Mouse (Mus musculus): ENCODE measurements around the gene Atxn2l. TPM values are rescaled to one million over a fixed set of nuclear protein-coding genes. Genes with fewer than 3 reads are reported as not detected.

The Atxn2l gene
- polyA plus RNA-seq (2015; fragmentation: Nextera tagmentation; extraction: Ambion mirVana) = 52.4 and 60.0 TPM in 2 replicates

DNA sequence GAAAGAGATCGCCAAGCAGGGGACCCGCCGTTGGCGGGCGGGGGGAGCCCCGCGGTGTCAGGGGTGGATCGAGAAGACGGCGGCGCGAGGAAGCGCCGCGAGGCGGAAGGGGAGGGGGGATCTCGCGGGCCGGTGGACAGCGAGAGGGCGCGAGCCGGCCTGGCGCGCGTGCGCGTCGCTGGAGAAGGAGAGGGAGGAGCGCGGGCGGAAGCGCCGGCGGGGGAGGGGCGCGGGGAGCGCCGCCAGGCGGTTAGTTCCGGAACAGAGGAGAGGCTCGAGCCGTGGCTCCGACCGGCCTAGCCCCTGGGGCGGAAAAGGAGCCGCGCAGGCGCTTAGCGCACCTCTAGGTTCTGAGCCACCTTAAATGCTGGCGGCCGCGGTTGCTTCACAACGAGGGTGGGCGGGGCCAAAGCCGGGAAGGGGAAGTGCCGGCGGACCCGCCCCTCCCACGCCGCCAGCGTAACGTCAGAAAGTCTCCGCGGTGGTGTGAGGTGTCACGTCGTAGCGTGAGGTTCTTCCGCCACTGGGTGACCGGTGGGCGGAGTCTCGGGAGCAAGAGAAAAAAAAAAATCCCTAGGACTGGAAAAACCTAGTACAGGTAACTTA, at the start of gene Atxn2l:
TSS of gene Atxn2l (minus strand) at position 165 of the 606 bp plus-strand sequence.
- WGBS = 0% methylated on average over 50 of the region's 72 CpGs
- H3K4me1 ChIP-seq = peaks cover 11% of the 10 kb centered on the region
- H3K36me3 ChIP-seq (ENCODE audit: poor library complexity, severe bottlenecking) = peaks cover 29% of the 10 kb centered on the region
- no peaks in the 10 kb centered on the region for H3K27me3 ChIP-seq
- H3K9me3 ChIP-seq (replicated peaks) = no peaks in the 10 kb centered on the region
- H3K9ac ChIP-seq = peak within 1 kb of the TSS; percentile 96
- peak; percentile 85 for ATAC-seq
- H3K4me2 ChIP-seq = peak within 1 kb of the TSS; percentile 76
- H3K27ac ChIP-seq = peak within 1 kb of the TSS; percentile 100
- H3K4me3 ChIP-seq = peak within 1 kb of the TSS; percentile 100

GRCm38 (mm10) chr7:126545631-126546030, 42.4 kb upstream of the Atxn2l start:
- 95% methylated on average over 2 of the region's 2 CpGs for WGBS
- Histone ChIP-seq H3K9ac (no peak overlapping the region), H3K4me1 (no peaks in the 10 kb centered on the region), H3K9me3 (replicated peaks) (no peaks in the 10 kb centered on the region), H3K27me3 (no peaks in the 10 kb centered on the region), H3K4me2 (no peak overlapping the region), H3K4me3 (no peak overlapping the region), H3K27ac (no peak overlapping the region), H3K36me3 (ENCODE audit: poor library complexity, severe bottlenecking) (peaks cover 69% of the 10 kb centered on the region)
- no peak for ATAC-seq

- WGBS = 91% methylated on average over 1 of the region's 1 CpGs
- H3K27me3 ChIP-seq = peaks cover 6% of the 10 kb centered on the region
- H3K9ac ChIP-seq = no peak overlapping the region
- no peaks in the 10 kb centered on the region for H3K4me1 ChIP-seq
- ATAC-seq = no peak
- no peak overlapping the region for H3K4me2 ChIP-seq
- H3K4me3 ChIP-seq = no peak overlapping the region
- no peaks in the 10 kb centered on the region for H3K9me3 ChIP-seq (replicated peaks)
- peaks cover 29% of the 10 kb centered on the region for H3K36me3 ChIP-seq (ENCODE audit: poor library complexity, severe bottlenecking)
- no peak overlapping the region for H3K27ac ChIP-seq
Observed at GRCm38 (mm10) chr7:126541661-126542060, 38.4 kb upstream of the Atxn2l start.

- Histone ChIP-seq H3K27ac (no peak overlapping the region), H3K36me3 (ENCODE audit: poor library complexity, severe bottlenecking) (no peaks in the 10 kb centered on the region), H3K4me3 (no peak overlapping the region), H3K27me3 (peaks cover 14% of the 10 kb centered on the region), H3K9ac (no peak overlapping the region), H3K4me2 (no peak overlapping the region), H3K4me1 (peaks cover 5% of the 10 kb centered on the region; the same call in 1 of the 2 replicates), H3K9me3 (replicated peaks) (no peaks in the 10 kb centered on the region)
- 73% methylated on average over 5 of the region's 5 CpGs for WGBS
- ATAC-seq = no peak
Observed at GRCm38 (mm10) chr7:126537820-126538585, 34.8 kb upstream of the Atxn2l start.

- peak overlapping the region; percentile 72 for H3K9ac ChIP-seq
- peaks cover 14% of the 10 kb centered on the region for H3K27me3 ChIP-seq
- peaks cover 5% of the 10 kb centered on the region; the same call in 1 of the 2 replicates for H3K4me1 ChIP-seq
- no peak for ATAC-seq
- H3K4me2 ChIP-seq = peak overlapping the region; percentile 70
- 54% methylated on average over 9 of the region's 9 CpGs for WGBS
- H3K27ac ChIP-seq = no peak overlapping the region
- no peaks in the 10 kb centered on the region for H3K36me3 ChIP-seq (ENCODE audit: poor library complexity, severe bottlenecking)
- H3K9me3 ChIP-seq (replicated peaks) = no peaks in the 10 kb centered on the region
- peak overlapping the region; percentile 48 for H3K4me3 ChIP-seq
Observed at GRCm38 (mm10) chr7:126536466-126536865, 33.2 kb upstream of the Atxn2l start.

GRCm38 (mm10) chr7:126535766-126536165, 32.5 kb upstream of the Atxn2l start:
- no peaks in the 10 kb centered on the region for H3K9me3 ChIP-seq (replicated peaks)
- H3K4me2 ChIP-seq = peak overlapping the region; percentile 70
- peak overlapping the region; percentile 72 for H3K9ac ChIP-seq
- peaks cover 5% of the 10 kb centered on the region; the same call in 1 of the 2 replicates for H3K4me1 ChIP-seq
- H3K4me3 ChIP-seq = peak overlapping the region; percentile 48
- H3K36me3 ChIP-seq (ENCODE audit: poor library complexity, severe bottlenecking) = no peaks in the 10 kb centered on the region
- H3K27ac ChIP-seq = no peak overlapping the region
- no peak for ATAC-seq
- WGBS = 2% methylated on average over 28 of the region's 28 CpGs
- H3K27me3 ChIP-seq = peaks cover 14% of the 10 kb centered on the region

DNA sequence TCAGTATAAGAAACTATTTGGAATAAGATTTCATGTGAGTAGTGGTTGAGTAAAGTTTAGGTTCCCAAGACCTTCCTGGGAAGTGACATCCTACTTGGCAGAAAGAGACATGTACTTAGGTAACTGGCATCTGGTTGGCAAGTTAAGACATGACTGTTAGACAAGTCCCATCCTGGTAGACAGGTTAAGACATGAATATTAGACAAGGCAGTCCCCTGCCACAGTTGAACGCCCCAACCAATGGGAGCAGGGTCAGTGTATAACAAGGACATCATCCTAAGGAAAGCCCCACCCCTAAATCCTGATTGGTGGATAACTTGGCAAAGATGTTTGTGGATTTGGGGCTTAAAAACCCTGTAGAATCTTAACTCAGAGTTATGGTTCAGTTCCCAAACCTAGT, 30.2 kb upstream of the Atxn2l start:
- H3K27ac ChIP-seq = no peak overlapping the region
- no peak for ATAC-seq
- whole genome bisulfite sequencing = 72% methylated on average over 1 of the region's 1 CpGs
- H3K27me3 ChIP-seq = peaks cover 14% of the 10 kb centered on the region
- no peaks in the 10 kb centered on the region for H3K9me3 ChIP-seq (replicated peaks)
- no peak overlapping the region for H3K9ac ChIP-seq
- H3K4me3 ChIP-seq = no peak overlapping the region
- H3K36me3 ChIP-seq (ENCODE audit: poor library complexity, severe bottlenecking) = no peaks in the 10 kb centered on the region
- H3K4me1 ChIP-seq = peaks cover 5% of the 10 kb centered on the region; the same call in 1 of the 2 replicates
- H3K4me2 ChIP-seq = no peak overlapping the region

GRCm38 (mm10) chr7:126528166-126528577, 24.9 kb upstream of the Atxn2l start:
- ATAC-seq = peak; percentile 63
- 0% methylated on average over 1 of the region's 1 CpGs for WGBS
- H3K4me2 ChIP-seq = no peak overlapping the region

DNA sequence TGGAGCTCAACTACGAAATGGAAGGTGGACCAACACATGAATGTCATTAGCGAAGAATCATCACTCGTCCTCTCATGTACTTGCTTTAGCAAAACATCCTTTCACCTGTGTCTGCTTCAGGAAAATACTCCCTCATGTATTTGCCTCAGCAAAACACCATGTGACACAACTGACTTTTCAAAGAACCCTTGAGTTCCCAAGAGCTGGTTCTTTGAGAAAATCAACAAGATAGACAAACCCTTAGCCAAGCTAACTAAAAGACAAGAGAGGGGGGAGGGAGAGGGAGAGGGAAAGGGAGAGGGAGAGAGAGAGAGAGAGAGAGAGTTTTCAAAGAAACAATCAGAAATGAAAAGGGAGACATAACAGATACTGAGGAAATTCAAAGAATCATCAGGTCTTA, 20.1 kb upstream of the Atxn2l start:
- Histone ChIP-seq H3K4me1 (0 out of 2 replicates have a peak, but pooled peaks cover 3% of the 10 kb centered on the region), H3K4me3 (no peak overlapping the region), H3K27ac (no peak overlapping the region), H3K4me2 (no peak overlapping the region), H3K36me3 (ENCODE audit: poor library complexity, severe bottlenecking) (no peaks in the 10 kb centered on the region), H3K9me3 (replicated peaks) (no peaks in the 10 kb centered on the region), H3K9ac (no peak overlapping the region), H3K27me3 (0 out of 2 replicates have a peak, but pooled peaks cover 8% of the 10 kb centered on the region)
- no peak for ATAC-seq
- WGBS = 81% methylated on average over 3 of the region's 3 CpGs

More at GRCm38 (mm10) chr7:126528166-126528577, 24.9 kb upstream of the Atxn2l start:
- H3K36me3 ChIP-seq (ENCODE audit: poor library complexity, severe bottlenecking) = no peaks in the 10 kb centered on the region
- peak overlapping the region; percentile 50; the same call in 1 of the 2 replicates for H3K9ac ChIP-seq
- 0 out of 2 replicates have a peak, but pooled peaks cover 2% of the 10 kb centered on the region for H3K27me3 ChIP-seq
- H3K27ac ChIP-seq = peak overlapping the region; percentile 63
- no peak overlapping the region for H3K4me3 ChIP-seq
- H3K9me3 ChIP-seq (replicated peaks) = no peaks in the 10 kb centered on the region
- 0 out of 2 replicates have a peak, but pooled peaks cover 3% of the 10 kb centered on the region for H3K4me1 ChIP-seq

DNA sequence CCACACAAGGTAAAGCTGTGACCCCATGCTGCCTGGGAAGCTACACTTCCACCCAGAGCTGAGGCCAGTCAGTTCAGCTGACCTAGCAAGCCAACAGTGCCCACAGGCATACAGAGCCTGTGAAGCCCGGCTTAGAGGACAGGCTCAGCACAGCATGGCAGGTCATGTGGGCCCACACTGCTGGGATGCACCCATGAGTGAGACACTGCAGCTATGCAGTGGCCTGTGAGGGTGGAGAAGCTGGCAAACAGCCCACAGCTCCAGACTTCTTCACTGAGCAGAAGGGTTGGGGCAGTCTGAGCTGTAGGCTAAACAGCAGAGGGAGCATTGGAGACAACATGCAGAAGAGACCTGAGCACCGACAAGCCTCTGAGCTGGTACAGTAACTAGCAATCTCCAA, 16.3 kb upstream of the Atxn2l start:
- no peaks in the 10 kb centered on the region for H3K9me3 ChIP-seq (replicated peaks)
- 0 out of 2 replicates have a peak, but pooled peaks cover 5% of the 10 kb centered on the region for H3K27me3 ChIP-seq
- no peak overlapping the region for H3K27ac ChIP-seq
- ATAC-seq = no peak
- H3K4me2 ChIP-seq = no peak overlapping the region
- 73% methylated on average over 2 of the region's 2 CpGs for WGBS
- no peaks in the 10 kb centered on the region for H3K4me1 ChIP-seq
- no peaks in the 10 kb centered on the region for H3K36me3 ChIP-seq (ENCODE audit: poor library complexity, severe bottlenecking)
- H3K4me3 ChIP-seq = no peak overlapping the region
- H3K9ac ChIP-seq = no peak overlapping the region

GRCm38 (mm10) chr7:126518261-126518941, 15.2 kb upstream of the Atxn2l start:
- WGBS = 80% methylated on average over 5 of the region's 5 CpGs
- no peaks in the 10 kb centered on the region for H3K36me3 ChIP-seq (ENCODE audit: poor library complexity, severe bottlenecking)
- H3K4me3 ChIP-seq = no peak overlapping the region
- H3K9me3 ChIP-seq (replicated peaks) = no peaks in the 10 kb centered on the region
- no peak overlapping the region for H3K27ac ChIP-seq
- 0 out of 2 replicates have a peak, but pooled peaks cover 5% of the 10 kb centered on the region for H3K27me3 ChIP-seq
- no peak overlapping the region for H3K4me2 ChIP-seq
- H3K4me1 ChIP-seq = no peaks in the 10 kb centered on the region
- H3K9ac ChIP-seq = no peak overlapping the region
- ATAC-seq = no peak

DNA sequence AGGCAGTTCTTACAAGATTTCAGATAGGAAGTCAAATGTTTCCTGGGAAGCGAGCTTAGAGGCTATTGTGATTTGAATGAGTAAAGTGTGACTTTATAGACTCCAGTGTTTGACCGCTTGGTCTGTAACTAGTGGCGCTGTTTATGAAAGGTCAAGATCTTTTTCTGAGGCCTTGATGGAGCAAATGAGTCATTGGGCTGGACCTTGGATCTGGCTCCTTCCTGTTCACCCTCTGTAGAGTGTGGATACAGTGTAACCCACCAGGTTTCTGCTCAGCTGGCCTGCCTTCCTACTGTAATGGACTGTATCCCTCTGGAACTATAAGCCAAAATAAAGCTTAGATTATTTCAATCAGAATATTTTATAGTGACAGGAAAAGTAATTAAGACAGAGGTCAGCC, 8.1 kb upstream of the Atxn2l start:
- Histone ChIP-seq H3K27ac (no peak overlapping the region), H3K9me3 (replicated peaks) (no peaks in the 10 kb centered on the region), H3K4me3 (no peak overlapping the region), H3K9ac (no peak overlapping the region), H3K4me1 (no peaks in the 10 kb centered on the region), H3K27me3 (no peaks in the 10 kb centered on the region), H3K4me2 (no peak overlapping the region), H3K36me3 (ENCODE audit: poor library complexity, severe bottlenecking) (no peaks in the 10 kb centered on the region)
- WGBS = 85% methylated on average over 3 of the region's 3 CpGs
- no peak for ATAC-seq

All from forebrain, embryonic 13.5 days (tissue).